Mouse (Mus musculus) CD4-positive, CD25-positive, alpha-beta regulatory T cell, adult 2 months (primary cell): ENCODE results near the gene Tdp1.

ENCODE experiments used
- DNase-seq: peaks from one replicate; pipeline ENCODE4 v3.0.0-alpha.2; 2012; ENCODE audit warnings: low read depth, low spot score

Gene Tdp1

DNA sequence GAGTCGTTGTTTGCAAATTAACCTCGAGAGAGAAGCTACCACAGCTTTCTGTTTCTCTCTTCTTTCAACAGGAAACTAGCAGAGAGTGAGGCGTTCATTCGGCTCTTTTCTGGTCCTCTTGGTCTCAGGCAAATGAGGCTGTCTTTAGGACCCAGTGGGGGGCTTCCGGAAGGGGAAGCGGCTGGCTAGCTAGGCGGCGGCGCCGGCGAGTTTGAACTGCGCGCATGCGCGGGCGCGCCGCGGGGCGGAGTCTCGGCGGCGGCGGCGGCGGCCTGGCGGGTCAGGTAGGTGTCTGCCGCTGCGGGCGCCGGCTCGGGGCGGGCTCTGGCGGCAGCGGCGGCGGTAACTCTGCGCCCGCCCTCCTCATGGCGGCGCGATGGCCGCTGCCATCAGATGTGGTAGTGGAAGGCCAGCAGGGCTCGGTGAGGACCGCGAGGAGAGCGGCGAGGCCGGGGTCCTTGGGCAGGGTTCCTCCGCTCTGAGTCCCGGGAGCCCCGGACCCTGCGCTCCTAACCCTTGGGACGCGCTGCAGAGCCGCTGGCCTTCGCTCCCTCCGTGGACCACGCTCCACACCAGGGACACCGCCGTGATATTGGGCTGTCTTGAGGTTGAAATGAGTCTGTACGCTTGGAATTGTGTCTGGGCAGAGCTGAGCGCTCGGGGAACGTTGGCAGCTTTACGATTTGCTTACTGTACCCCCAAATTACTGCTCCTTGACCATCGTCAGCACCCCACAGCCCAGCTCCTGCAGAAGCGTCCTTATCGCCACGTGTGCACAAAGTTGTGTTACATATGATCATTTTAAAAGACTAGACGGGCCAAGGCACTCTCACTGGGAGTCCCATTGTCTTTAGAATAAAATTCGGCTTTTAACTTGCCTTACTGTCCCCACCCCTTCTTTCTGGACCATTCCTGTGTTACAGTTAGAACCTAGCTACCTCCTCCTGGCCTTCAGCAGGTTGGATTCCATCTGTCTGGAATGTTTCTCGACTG is at the start of gene Tdp1, which contains the start of gene Efcab11:
Gene Tdp1 (plus strand): TSS at position 249 of the 993 bp plus-strand sequence.
Gene Efcab11 (minus strand): TSS at position 171 of the 993 bp plus-strand sequence.
- peak; percentile 97 for DNase-seq

- peak; percentile 80 for DNase-seq
These were observed 47.7 kb upstream of the Tdp1 start for GRCm38 (mm10) chr12:99836404-99837131.

- DNase-seq = peak; percentile 34
These were observed 46.8 kb upstream of the Tdp1 start for GRCm38 (mm10) chr12:99837528-99837927.

DNA sequence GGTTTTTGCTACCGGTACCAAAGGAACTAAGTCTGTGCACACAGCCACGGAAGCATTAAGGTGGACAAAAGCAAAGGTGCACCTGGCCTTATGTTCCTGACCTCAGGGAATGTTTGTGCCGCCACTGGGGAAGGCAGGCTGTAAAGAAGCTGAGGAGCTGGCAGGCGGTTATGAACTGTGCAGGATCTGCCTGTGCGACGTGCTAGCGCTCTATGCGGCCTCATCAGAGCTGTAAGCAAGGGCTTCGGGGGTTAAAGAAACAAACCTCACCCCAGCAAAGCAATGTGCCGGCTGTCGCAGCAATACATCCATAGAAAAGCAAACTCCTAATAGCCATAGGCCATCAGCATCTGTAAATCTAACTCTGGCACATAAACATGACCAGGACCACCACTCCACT is 46.2 kb upstream of the Tdp1 start:
- DNase-seq = no peak

DNA sequence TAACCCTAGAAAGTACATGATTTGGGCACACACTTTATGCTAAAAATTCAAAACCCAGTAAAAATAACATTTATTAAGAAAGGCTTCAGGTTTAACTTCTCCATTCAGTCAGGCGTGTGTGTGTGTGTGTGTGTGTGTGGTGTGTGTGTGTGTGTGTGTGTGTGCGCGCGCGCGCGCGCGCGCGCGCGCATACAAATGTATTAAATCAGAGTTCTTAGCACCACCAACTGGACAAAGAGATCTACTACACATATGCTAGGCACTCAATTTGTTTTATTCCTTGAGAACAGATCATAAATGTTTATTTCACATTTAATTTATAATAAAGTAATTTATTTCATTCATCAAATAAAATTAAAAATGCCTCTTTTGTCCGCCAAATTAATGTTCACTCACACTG is 45.6 kb upstream of the Tdp1 start:
- DNase-seq = peak; percentile 60

- no peak for DNase-seq
These were observed 39.4 kb upstream of the Tdp1 start for GRCm38 (mm10) chr12:99844951-99845350.

- no peak for DNase-seq
These were observed 34.3 kb upstream of the Tdp1 start for GRCm38 (mm10) chr12:99849996-99850395.

GRCm38 (mm10) chr12:99853323-99854258 is 30.7 kb upstream of the Tdp1 start:
- DNase-seq = no peak

GRCm38 (mm10) chr12:99856011-99856410 is 28.3 kb upstream of the Tdp1 start:
- no peak for DNase-seq

DNA sequence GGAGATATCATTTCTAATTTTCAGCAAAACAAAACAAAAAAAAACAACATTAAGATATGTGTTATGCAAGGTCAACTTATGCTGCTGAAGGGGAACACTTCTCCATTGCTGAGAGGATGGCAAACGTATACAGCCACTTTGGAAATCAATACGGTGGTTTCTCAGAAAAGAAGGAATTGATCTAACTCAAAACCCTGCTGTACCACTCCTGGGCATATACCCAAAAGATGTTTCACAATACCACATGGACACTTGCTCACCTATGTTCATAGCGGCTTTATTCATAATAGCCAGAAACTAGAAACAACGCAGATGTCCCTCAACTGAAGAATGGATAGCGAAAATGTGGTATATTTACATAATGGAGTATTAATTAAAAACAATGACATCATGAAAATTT is 25.7 kb upstream of the Tdp1 start:
- no peak for DNase-seq

GRCm38 (mm10) chr12:99859391-99860100 is 24.8 kb upstream of the Tdp1 start:
- no peak for DNase-seq

GRCm38 (mm10) chr12:99860981-99861380 is 23.3 kb upstream of the Tdp1 start:
- peak; percentile 45 for DNase-seq

- DNase-seq = no peak
These were observed 19.7 kb upstream of the Tdp1 start for GRCm38 (mm10) chr12:99864613-99865012.

GRCm38 (mm10) chr12:99868821-99869220 is 15.5 kb upstream of the Tdp1 start:
- no peak for DNase-seq

DNA sequence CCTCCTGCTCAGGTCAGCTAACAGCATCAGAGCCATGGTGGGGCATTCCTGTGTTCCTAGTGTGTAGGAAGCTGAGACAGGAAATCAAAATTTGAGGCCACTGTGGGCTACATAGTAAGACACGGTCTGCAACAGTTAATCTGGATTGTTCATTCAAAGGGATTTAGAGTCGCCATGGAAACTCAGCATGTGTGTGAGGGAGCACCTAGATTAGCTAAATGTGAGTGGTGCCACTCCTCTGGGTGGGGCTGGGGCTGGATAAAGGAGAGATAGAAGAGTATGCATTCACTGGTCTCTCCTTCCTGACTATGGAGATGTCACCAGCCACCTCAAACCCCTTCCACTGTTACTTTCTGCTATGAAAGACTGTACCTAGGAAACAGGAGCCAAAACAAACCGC is 10.9 kb upstream of the Tdp1 start:
- DNase-seq = no peak

DNA sequence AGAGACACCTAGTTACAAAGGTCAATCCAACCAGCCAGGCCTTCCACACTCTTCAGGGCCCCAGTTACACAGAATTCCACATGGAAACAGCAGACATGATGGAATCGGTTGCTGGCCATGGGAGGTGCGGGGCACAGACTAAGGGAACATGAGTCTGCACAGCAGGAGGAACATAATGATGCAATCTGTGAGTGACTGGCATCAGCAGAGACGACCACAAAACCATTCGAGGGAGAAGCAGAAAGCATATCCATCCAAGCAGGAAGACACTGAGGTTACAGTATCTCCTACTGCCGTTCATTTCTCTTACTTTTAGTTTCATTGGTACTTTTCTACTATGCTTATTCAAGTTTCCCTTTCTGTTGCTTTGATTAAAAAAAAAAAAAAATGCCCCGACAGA is 9.7 kb upstream of the Tdp1 start:
- no peak for DNase-seq

- peak; percentile 95 for DNase-seq
These were observed 1.2 kb upstream of the Tdp1 start for GRCm38 (mm10) chr12:99883000-99883712.

DNA sequence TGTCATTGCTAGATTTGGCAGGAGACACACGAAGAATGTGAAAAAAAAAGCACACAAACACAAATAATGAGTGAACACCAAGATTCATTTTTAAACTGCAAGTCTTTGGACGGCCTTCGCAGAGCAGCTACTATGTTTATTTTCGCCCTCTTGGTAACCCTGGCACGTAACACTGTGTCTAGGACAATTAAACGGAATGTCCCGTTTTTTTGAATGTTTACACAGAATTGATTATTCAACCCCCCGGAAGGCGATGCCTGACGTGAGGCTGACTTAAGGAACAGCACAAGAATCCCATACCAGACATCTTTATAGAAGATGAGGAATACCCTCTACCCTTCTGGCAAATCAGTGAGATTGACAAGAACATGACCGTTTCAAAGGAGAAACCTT is 608 bp upstream of the Tdp1 start:
- DNase-seq = peak; percentile 58

DNA sequence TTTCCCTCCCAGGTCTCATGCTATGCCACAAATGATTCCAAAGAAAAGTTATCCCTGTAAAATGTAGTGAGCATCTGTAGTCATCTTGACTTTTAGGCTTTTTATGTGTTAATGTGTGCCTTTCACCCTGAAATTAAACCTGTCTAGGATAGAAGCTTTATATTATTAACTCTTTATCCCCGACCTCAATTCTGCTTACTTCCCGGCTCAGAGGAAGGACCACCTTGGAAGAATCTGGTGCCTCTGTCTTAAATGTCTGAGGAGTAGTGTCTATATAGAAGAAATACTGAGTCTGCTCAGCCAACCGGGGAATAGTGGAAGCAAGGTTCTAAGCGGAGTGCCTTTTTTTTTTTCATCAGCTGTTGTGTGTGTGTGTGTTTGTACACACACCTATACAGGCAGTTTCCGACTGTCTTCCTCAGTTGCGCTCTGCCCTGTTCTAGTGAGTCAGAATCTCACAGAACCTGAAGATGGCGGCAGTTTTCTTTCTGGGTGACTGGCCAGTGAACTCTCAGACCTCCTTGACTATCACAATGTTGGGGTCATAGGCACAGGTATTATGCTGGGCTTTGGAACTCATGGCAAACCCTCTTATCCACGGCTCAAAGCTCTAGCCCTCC is 1.1 kb downstream of the Tdp1 start:
- no peak for DNase-seq

DNA sequence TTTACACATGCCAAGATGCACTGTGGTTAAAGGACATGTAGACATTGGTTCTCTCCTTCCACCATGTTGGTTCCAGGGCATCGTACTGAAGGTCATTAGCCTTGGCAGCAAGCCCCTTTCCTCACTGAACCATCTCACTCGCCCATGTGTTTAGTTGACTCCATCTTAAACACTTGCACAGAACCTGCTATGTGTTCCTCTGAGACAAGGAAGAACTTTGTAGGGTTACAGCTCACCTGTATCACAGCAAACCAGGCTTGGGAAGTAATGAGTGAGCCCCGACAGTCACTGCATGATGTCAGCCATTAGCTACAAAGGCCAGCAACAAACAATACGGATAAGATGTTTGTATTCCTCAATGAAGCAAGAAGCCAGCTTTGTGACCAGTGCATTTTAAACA is 13.5 kb downstream of the Tdp1 start:
- DNase-seq = no peak
